Mouse (Mus musculus): ENCODE results near the gene Add2. TPM values are rescaled to one million over a fixed set of nuclear protein-coding genes. Genes with fewer than 3 reads are reported as not detected.
A peak's percentile ranks its signal among the peaks of the same experiment; 100 is the strongest.
"Not testable (repeated sequence)": the region's sequence is repeated elsewhere in the genome, so short reads cannot be mapped to it uniquely, and the experiment has no call there.

The Add2 gene
- 132 and 139 TPM in 2 replicates for polyA plus RNA-seq (2015; fragmentation: Nextera tagmentation; extraction: Ambion mirVana)

DNA sequence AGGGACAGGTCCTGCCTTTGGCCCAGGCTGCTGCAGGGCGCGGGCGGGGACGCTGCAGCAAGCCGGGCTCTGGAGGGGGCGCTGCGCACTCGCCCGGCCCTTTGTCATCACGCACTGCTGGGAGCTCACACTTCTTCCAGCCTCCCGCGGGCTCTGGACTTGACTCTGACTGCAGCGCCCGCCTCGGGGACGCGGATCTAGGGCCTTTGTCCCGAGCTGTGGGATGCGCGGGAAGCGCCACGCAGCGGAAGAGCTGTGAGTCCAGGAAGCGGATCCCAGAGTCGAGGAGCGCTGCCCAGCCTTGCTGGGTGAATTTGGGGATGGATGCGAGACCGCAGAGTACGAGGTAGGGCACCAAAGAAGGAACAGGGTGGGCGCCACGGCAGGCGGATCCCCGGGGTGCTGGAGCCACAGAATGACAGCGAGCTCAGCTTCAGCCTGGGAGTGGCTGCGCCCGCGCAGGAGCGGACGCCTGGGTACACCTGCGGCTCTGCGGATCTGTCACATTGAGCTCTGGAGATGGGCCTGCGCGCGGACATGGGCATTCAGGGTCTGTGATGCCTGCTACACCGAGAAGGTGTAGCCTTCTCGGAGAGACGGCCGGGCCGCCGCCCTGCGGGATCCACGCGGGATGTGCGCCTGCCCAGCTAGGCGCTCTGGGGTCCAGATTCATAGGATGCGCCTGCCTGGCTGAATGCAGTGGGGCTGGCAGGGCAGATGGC lies at the start of gene Add2:
Add2 (plus strand) TSS at position 81 of the 722 bp plus-strand sequence.
- Histone ChIP-seq H3K9me3 (ENCODE audit: control insufficient read depth, low read length) (no peaks in the 10 kb centered on the region), H3K4me3 (ENCODE audit: low read length) (peak within 1 kb of the TSS; percentile 70), H3K27me3 (replicated peaks; ENCODE audit: control insufficient read depth, insufficient read depth, low read length) (no peaks in the 10 kb centered on the region), H3K36me3 (ENCODE audit: control insufficient read depth, insufficient read depth, low read length) (no peaks in the 10 kb centered on the region), H3K9ac (ENCODE audit: low read depth, low read length) (peak within 1 kb of the TSS; percentile 93), H3K4me1 (ENCODE audit: control insufficient read depth, insufficient read depth, low read depth, low read length) (peaks cover 18% of the 10 kb centered on the region), H3K4me2 (ENCODE audit: low read length) (peak within 1 kb of the TSS; percentile 60), H3K27ac (ENCODE audit: low read depth, low read length) (peak within 1 kb of the TSS; percentile 93)
- peak; percentile 89 for ATAC-seq
- WGBS: under 1% methylated on average over 54 of the region's 56 CpGs

DNA sequence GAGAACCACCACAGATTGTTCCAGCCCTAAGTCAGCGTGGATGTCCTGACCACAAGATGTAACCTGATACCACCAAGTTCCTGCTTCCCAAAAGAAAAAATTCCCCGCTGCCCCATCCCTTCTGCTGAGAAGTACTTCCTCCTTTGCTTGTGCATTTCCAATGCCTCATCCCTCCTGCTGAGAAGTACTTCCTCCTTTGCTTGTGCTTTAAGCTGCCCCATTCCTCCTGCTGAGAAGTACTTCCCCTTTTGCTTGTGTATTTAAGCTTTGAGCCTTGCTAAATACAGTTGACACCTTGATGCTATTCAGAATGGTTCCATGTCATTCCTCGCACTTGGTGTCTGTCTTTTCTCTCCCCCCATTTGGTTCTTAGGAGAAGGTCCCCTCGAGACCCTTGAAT lies 49.7 kb upstream of the Add2 start:
- not testable (repeated sequence) for ATAC-seq; H3K9ac ChIP-seq (ENCODE audit: low read depth, low read length); H3K27ac ChIP-seq (ENCODE audit: low read depth, low read length); H3K4me3 ChIP-seq (ENCODE audit: low read length); H3K4me2 ChIP-seq (ENCODE audit: low read length); H3K36me3 ChIP-seq (ENCODE audit: control insufficient read depth, insufficient read depth, low read length); H3K9me3 ChIP-seq (ENCODE audit: control insufficient read depth, low read length); H3K4me1 ChIP-seq (ENCODE audit: control insufficient read depth, insufficient read depth, low read depth, low read length); H3K27me3 ChIP-seq (replicated peaks; ENCODE audit: control insufficient read depth, insufficient read depth, low read length)
- 85% methylated on average over 4 of the region's 4 CpGs for WGBS

DNA sequence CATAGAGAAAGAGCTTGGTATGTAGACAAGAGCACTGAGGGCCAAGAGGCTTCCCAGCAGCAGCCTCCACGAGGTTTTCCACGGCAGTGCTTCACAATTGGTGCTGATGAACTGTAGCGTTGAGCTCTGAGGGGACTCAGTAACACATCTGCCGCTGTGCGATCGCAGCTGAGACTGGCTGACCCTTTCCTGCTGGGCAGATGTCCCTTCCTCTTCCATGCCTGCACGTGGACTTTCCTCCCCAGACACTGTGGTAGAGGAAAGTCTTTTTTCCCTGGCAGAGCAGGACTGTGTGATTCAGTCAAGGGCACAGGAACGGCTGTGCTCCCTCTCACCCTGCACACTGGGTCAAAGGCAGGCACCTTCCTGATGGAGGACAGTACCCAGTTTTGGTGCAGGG lies 44.1 kb upstream of the Add2 start:
- Histone ChIP-seq H3K9me3 (ENCODE audit: control insufficient read depth, low read length) (no peaks in the 10 kb centered on the region), H3K36me3 (ENCODE audit: control insufficient read depth, insufficient read depth, low read length) (no peaks in the 10 kb centered on the region), H3K4me2 (ENCODE audit: low read length) (no peak overlapping the region), H3K27ac (ENCODE audit: low read depth, low read length) (no peak overlapping the region), H3K4me1 (ENCODE audit: control insufficient read depth, insufficient read depth, low read depth, low read length) (no peaks in the 10 kb centered on the region), H3K4me3 (ENCODE audit: low read length) (no peak overlapping the region), H3K9ac (ENCODE audit: low read depth, low read length) (no peak overlapping the region), H3K27me3 (replicated peaks; ENCODE audit: control insufficient read depth, insufficient read depth, low read length) (no peaks in the 10 kb centered on the region)
- 71% methylated on average over 8 of the region's 8 CpGs for WGBS
- no peak for ATAC-seq

DNA sequence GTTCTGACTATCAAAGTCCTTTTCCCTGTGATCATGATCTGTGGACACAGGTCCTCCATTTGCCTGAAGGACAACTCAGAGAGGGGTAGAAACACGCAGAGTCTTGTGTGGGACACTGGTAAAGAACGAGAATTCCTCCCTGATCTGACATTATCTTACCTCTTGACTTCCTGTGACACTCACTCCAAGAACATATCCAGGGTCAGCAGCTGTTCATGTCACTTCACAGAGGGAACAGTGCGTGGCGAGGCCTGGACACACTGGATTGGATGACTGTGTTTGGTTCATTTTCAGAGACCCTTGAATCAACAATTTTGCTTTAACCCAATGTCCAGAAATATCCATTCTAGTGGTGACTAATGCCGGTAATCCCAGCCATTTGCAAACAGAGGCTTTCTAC lies 38.9 kb upstream of the Add2 start:
- not testable (repeated sequence) for H3K4me1 ChIP-seq (ENCODE audit: control insufficient read depth, insufficient read depth, low read depth, low read length); H3K27ac ChIP-seq (ENCODE audit: low read depth, low read length); H3K9me3 ChIP-seq (ENCODE audit: control insufficient read depth, low read length); H3K4me2 ChIP-seq (ENCODE audit: low read length); H3K36me3 ChIP-seq (ENCODE audit: control insufficient read depth, insufficient read depth, low read length); H3K27me3 ChIP-seq (replicated peaks; ENCODE audit: control insufficient read depth, insufficient read depth, low read length); ATAC-seq; H3K9ac ChIP-seq (ENCODE audit: low read depth, low read length); H3K4me3 ChIP-seq (ENCODE audit: low read length)
- WGBS: 90% methylated on average over 5 of the region's 5 CpGs

- not testable (repeated sequence) for H3K9ac ChIP-seq (ENCODE audit: low read depth, low read length); H3K27ac ChIP-seq (ENCODE audit: low read depth, low read length); ATAC-seq; H3K36me3 ChIP-seq (ENCODE audit: control insufficient read depth, insufficient read depth, low read length); H3K4me3 ChIP-seq (ENCODE audit: low read length); H3K4me1 ChIP-seq (ENCODE audit: control insufficient read depth, insufficient read depth, low read depth, low read length); H3K9me3 ChIP-seq (ENCODE audit: control insufficient read depth, low read length); H3K4me2 ChIP-seq (ENCODE audit: low read length); H3K27me3 ChIP-seq (replicated peaks; ENCODE audit: control insufficient read depth, insufficient read depth, low read length)
- 89% methylated on average over 5 of the region's 5 CpGs for WGBS
Measured at GRCm38 (mm10) chr6:85990774-85991173, 37.7 kb upstream of the Add2 start.

DNA sequence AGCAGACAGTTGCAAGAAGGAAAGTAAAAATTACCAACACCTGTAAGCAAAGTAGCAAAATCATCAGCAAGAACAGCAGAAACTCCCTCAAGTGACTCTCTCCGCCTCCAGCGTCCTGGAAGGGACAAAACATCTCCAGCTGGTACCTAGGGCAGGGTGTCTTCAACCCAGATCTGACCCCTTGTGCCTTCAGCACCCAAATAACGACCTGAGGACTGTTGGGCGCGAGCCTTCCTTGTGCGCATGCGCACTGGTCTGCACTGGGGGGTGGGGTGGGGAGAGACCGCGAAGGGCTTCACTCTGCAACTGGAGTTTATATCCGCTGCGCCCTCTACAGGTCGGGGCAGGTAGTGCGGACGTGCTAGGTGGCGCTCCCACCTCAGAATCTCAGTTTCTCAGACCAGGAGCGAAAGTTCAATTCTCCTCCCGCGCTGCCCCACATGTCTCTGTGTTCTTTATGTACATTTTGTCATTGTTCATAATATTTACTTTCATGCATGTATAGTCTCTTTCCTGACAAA lies 25.0 kb upstream of the Add2 start:
- Histone ChIP-seq H3K27ac (ENCODE audit: low read depth, low read length) (no peak overlapping the region), H3K4me3 (ENCODE audit: low read length) (no peak overlapping the region), H3K36me3 (ENCODE audit: control insufficient read depth, insufficient read depth, low read length) (no peaks in the 10 kb centered on the region), H3K9ac (ENCODE audit: low read depth, low read length) (no peak overlapping the region), H3K27me3 (replicated peaks; ENCODE audit: control insufficient read depth, insufficient read depth, low read length) (no peaks in the 10 kb centered on the region), H3K4me2 (ENCODE audit: low read length) (no peak overlapping the region), H3K4me1 (ENCODE audit: control insufficient read depth, insufficient read depth, low read depth, low read length) (no peaks in the 10 kb centered on the region), H3K9me3 (ENCODE audit: control insufficient read depth, low read length) (no peaks in the 10 kb centered on the region)
- 74% methylated on average over 18 of the region's 18 CpGs for WGBS
- ATAC-seq: no peak

- Histone ChIP-seq H3K4me1 (ENCODE audit: control insufficient read depth, insufficient read depth, low read depth, low read length) (no peaks in the 10 kb centered on the region), H3K4me3 (ENCODE audit: low read length) (peak overlapping the region; percentile 26), H3K9me3 (ENCODE audit: control insufficient read depth, low read length) (no peaks in the 10 kb centered on the region), H3K4me2 (ENCODE audit: low read length) (peak overlapping the region; percentile 60), H3K27me3 (replicated peaks; ENCODE audit: control insufficient read depth, insufficient read depth, low read length) (no peaks in the 10 kb centered on the region), H3K36me3 (ENCODE audit: control insufficient read depth, insufficient read depth, low read length) (no peaks in the 10 kb centered on the region), H3K9ac (ENCODE audit: low read depth, low read length) (peak overlapping the region; percentile 42; the same call in 1 of the 2 replicates), H3K27ac (ENCODE audit: low read depth, low read length) (no peak overlapping the region)
- WGBS: 13% methylated on average over 18 of the region's 18 CpGs
- peak; percentile 96 for ATAC-seq
Measured at GRCm38 (mm10) chr6:86004271-86005148, 24.0 kb upstream of the Add2 start.

- H3K9me3 ChIP-seq (ENCODE audit: control insufficient read depth, low read length): no peaks in the 10 kb centered on the region
- H3K4me2 ChIP-seq (ENCODE audit: low read length): no peak overlapping the region
- no peaks in the 10 kb centered on the region for H3K4me1 ChIP-seq (ENCODE audit: control insufficient read depth, insufficient read depth, low read depth, low read length)
- H3K36me3 ChIP-seq (ENCODE audit: control insufficient read depth, insufficient read depth, low read length): no peaks in the 10 kb centered on the region
- no peak overlapping the region for H3K27ac ChIP-seq (ENCODE audit: low read depth, low read length)
- 37% methylated on average over 4 of the region's 4 CpGs for WGBS
- H3K4me3 ChIP-seq (ENCODE audit: low read length): no peak overlapping the region
- no peaks in the 10 kb centered on the region for H3K27me3 ChIP-seq (replicated peaks; ENCODE audit: control insufficient read depth, insufficient read depth, low read length)
- no peak overlapping the region for H3K9ac ChIP-seq (ENCODE audit: low read depth, low read length)
- ATAC-seq: peak; percentile 81
Measured at GRCm38 (mm10) chr6:86009980-86010379, 18.5 kb upstream of the Add2 start.

- ATAC-seq; H3K4me3 ChIP-seq (ENCODE audit: low read length); H3K27me3 ChIP-seq (replicated peaks; ENCODE audit: control insufficient read depth, insufficient read depth, low read length); H3K4me2 ChIP-seq (ENCODE audit: low read length); H3K9me3 ChIP-seq (ENCODE audit: control insufficient read depth, low read length); H3K36me3 ChIP-seq (ENCODE audit: control insufficient read depth, insufficient read depth, low read length); H3K9ac ChIP-seq (ENCODE audit: low read depth, low read length); H3K27ac ChIP-seq (ENCODE audit: low read depth, low read length); H3K4me1 ChIP-seq (ENCODE audit: control insufficient read depth, insufficient read depth, low read depth, low read length): not testable (repeated sequence)
- WGBS: 74% methylated on average over 5 of the region's 5 CpGs
Measured at GRCm38 (mm10) chr6:86014812-86015211, 13.7 kb upstream of the Add2 start.
